In the genomic region with DNA sequence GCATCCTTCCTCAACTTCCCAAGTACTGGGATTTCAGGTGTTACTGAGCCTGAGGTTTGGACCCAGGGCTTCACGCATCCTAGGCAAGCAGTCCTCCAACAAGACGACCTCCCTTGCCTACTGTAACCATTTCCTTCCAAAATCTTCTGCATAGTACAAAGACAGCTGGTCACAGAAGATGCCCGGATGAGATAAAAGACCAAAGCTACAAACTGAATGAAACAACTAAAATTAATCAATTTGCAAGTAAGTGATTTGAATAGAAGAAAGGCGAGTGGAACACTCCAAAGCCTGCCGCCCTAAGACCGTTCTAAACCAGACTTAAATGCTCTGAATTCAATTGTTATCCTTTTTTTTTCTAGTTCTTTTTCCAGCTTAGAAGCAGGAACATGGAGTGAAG, we compare ENCODE assay signal across 11 mouse cellular contexts. TPM values are rescaled to one million over a fixed set of nuclear protein-coding genes. Genes with fewer than 3 reads are reported as not detected.
DNase-seq lines count a peak whose midpoint lies in the region; ATAC-seq lines count a peak whose summit lies in the region.
"Had no signal": no experiment of that assay in that cellular context is flagged by ENCODE, and none has a peak within 500 bp of the region (broad histone marks: within the 10 kb centered on the region; RNA-seq: fewer than 3 reads in every experiment).

No protein-coding gene starts in this region.

- H3K27ac ChIP-seq in hindbrain, embryonic 13.5 days: peak overlapping the region; percentile 62
- no peak overlapping the region for H3K27ac ChIP-seq in hindbrain, embryonic 10.5 days
- no peak overlapping the region for H3K27ac ChIP-seq in embryonic facial prominence, embryonic 10.5 days (replicated peaks)
- peak overlapping the region; percentile 81 for H3K27ac ChIP-seq in forebrain, embryonic 15.5 days (replicated peaks)
- peak overlapping the region; percentile 12; the same call in 1 of the 2 replicates for H3K27ac ChIP-seq in midbrain, embryonic 13.5 days

- H3K9ac ChIP-seq in hindbrain, embryonic 13.5 days: no peak overlapping the region
- 0 out of 2 replicates have a peak overlapping the region, but pooled peaks have one; percentile 39 for H3K9ac ChIP-seq in forebrain, embryonic 15.5 days (replicated peaks)
- no peak overlapping the region for H3K9ac ChIP-seq in midbrain, embryonic 13.5 days (replicated peaks)

- no peak for DNase-seq in hindbrain, embryonic 10.5 days (ENCODE audit: low spot score)
- DNase-seq in embryonic facial prominence, embryonic 10.5 days (ENCODE audit: low spot score): no peak
- no peak for DNase-seq in cerebellum, adult 11 months
- DNase-seq in adipocyte (ENCODE audit: low spot score): no peak
- no peak for DNase-seq in adrenal gland, postnatal 36 days
- DNase-seq: gastrocnemius, postnatal 36 days; kidney, adult 8-10 months had no signal

- H3K36me3 ChIP-seq in hindbrain, embryonic 13.5 days: no peaks in the 10 kb centered on the region
- no peaks in the 10 kb centered on the region for H3K36me3 ChIP-seq in hindbrain, embryonic 10.5 days
- no peaks in the 10 kb centered on the region for H3K36me3 ChIP-seq in embryonic facial prominence, embryonic 10.5 days (replicated peaks)
- H3K36me3 ChIP-seq in forebrain, embryonic 15.5 days: no peaks in the 10 kb centered on the region
- no peaks in the 10 kb centered on the region for H3K36me3 ChIP-seq in midbrain, embryonic 13.5 days

- H3K9me3 ChIP-seq in hindbrain, embryonic 13.5 days: no peaks in the 10 kb centered on the region
- H3K9me3 ChIP-seq in hindbrain, embryonic 10.5 days: no peaks in the 10 kb centered on the region
- no peaks in the 10 kb centered on the region for H3K9me3 ChIP-seq in embryonic facial prominence, embryonic 10.5 days
- no peaks in the 10 kb centered on the region for H3K9me3 ChIP-seq in forebrain, embryonic 15.5 days
- no peaks in the 10 kb centered on the region for H3K9me3 ChIP-seq in midbrain, embryonic 13.5 days

- peaks cover 54% of the 10 kb centered on the region for H3K4me1 ChIP-seq in hindbrain, embryonic 13.5 days (replicated peaks)
- H3K4me1 ChIP-seq in hindbrain, embryonic 10.5 days (replicated peaks): peaks cover 53% of the 10 kb centered on the region
- H3K4me1 ChIP-seq in embryonic facial prominence, embryonic 10.5 days: peaks cover 65% of the 10 kb centered on the region
- H3K4me1 ChIP-seq in forebrain, embryonic 15.5 days: peaks cover 44% of the 10 kb centered on the region
- peaks cover 50% of the 10 kb centered on the region for H3K4me1 ChIP-seq in midbrain, embryonic 13.5 days (replicated peaks)

- H3K27me3 ChIP-seq in hindbrain, embryonic 13.5 days: peaks cover 8% of the 10 kb centered on the region
- peaks cover 25% of the 10 kb centered on the region for H3K27me3 ChIP-seq in hindbrain, embryonic 10.5 days (ENCODE audit: insufficient read depth, poor library complexity, severe bottlenecking)
- H3K27me3 ChIP-seq in embryonic facial prominence, embryonic 10.5 days (replicated peaks; ENCODE audit: low read depth, poor library complexity, severe bottlenecking): peaks cover 35% of the 10 kb centered on the region
- no peaks in the 10 kb centered on the region for H3K27me3 ChIP-seq in forebrain, embryonic 15.5 days
- peaks cover 8% of the 10 kb centered on the region; the same call in 1 of the 2 replicates for H3K27me3 ChIP-seq in midbrain, embryonic 13.5 days

- 50% methylated on average over 6 of the region's 6 CpGs for WGBS in hindbrain, embryonic 13.5 days
- 60% methylated on average over 6 of the region's 6 CpGs for WGBS in hindbrain, embryonic 10.5 days
- 58% methylated on average over 6 of the region's 6 CpGs for WGBS in embryonic facial prominence, embryonic 10.5 days
- 29% methylated on average over 6 of the region's 6 CpGs for WGBS in forebrain, embryonic 15.5 days
- 41% methylated on average over 6 of the region's 6 CpGs for WGBS in midbrain, embryonic 13.5 days

- H3K4me2 ChIP-seq in hindbrain, embryonic 13.5 days: peak overlapping the region; percentile 45
- peak overlapping the region; percentile 38 for H3K4me2 ChIP-seq in forebrain, embryonic 15.5 days (replicated peaks)
- H3K4me2 ChIP-seq in midbrain, embryonic 13.5 days (replicated peaks): peak overlapping the region; percentile 44

- no peak for ATAC-seq in hindbrain, embryonic 13.5 days (ENCODE audit: low FRiP score)
- ATAC-seq in forebrain, embryonic 15.5 days (replicated peaks): no peak
- ATAC-seq in midbrain, embryonic 13.5 days: no peak
- ATAC-seq: CD4-positive, CD25-positive, alpha-beta regulatory T cell, adult 4 months had no signal

- no peak overlapping the region for H3K4me3 ChIP-seq in hindbrain, embryonic 13.5 days
- H3K4me3 ChIP-seq in hindbrain, embryonic 10.5 days: no peak overlapping the region
- peak overlapping the region; percentile 40; the same call in 1 of the 2 replicates for H3K4me3 ChIP-seq in embryonic facial prominence, embryonic 10.5 days
- H3K4me3 ChIP-seq in forebrain, embryonic 15.5 days: peak overlapping the region; percentile 16; the same call in 1 of the 2 replicates
- peak overlapping the region; percentile 7; the same call in 1 of the 2 replicates for H3K4me3 ChIP-seq in midbrain, embryonic 13.5 days (replicated peaks)

RNA-seq across cellular contexts. Expression of a gene that starts 5.6 kb away (rescaled TPM):
- 25.6 and 27.8 TPM in 2 replicates for polyA plus RNA-seq in hindbrain, embryonic 13.5 days (2015; fragmentation: Nextera tagmentation; extraction: Ambion mirVana)
- polyA plus RNA-seq in hindbrain, embryonic 10.5 days (2016; fragmentation: Nextera tagmentation; extraction: Ambion mirVana): 10.8 and 13.4 TPM in 2 replicates
- polyA plus RNA-seq in embryonic facial prominence, embryonic 10.5 days (2016; fragmentation: Nextera tagmentation; extraction: Ambion mirVana): 9.1 and 9.2 TPM in 2 replicates
- polyA plus RNA-seq in forebrain, embryonic 15.5 days (2015; fragmentation: Nextera tagmentation; extraction: Ambion mirVana): 34.7 and 35.1 TPM in 2 replicates
- 26.2 and 29.0 TPM in 2 replicates for polyA plus RNA-seq in midbrain, embryonic 13.5 days (2015; fragmentation: Nextera tagmentation; extraction: Ambion mirVana)
- total RNA-seq in adrenal gland, postnatal 36 days (2021): 1 to 10 TPM; 4.9 to 7.8 TPM

RNA-seq across cellular contexts. Expression of a gene that starts 12.5 kb away (rescaled TPM):
- polyA plus RNA-seq in hindbrain, embryonic 13.5 days (2015; fragmentation: Nextera tagmentation; extraction: Ambion mirVana): 8.4 and 10.4 TPM in 2 replicates
- polyA plus RNA-seq in hindbrain, embryonic 10.5 days (2016; fragmentation: Nextera tagmentation; extraction: Ambion mirVana): 5.4 and 6.7 TPM in 2 replicates
- polyA plus RNA-seq in embryonic facial prominence, embryonic 10.5 days (2016; fragmentation: Nextera tagmentation; extraction: Ambion mirVana): 3.8 and 4.3 TPM in 2 replicates
- polyA plus RNA-seq in forebrain, embryonic 15.5 days (2015; fragmentation: Nextera tagmentation; extraction: Ambion mirVana): 16.9 and 17.9 TPM in 2 replicates
- 7.6 and 10.4 TPM in 2 replicates for polyA plus RNA-seq in midbrain, embryonic 13.5 days (2015; fragmentation: Nextera tagmentation; extraction: Ambion mirVana)
- total RNA-seq in adrenal gland, postnatal 36 days (2021): 1 to 10 TPM; 2.9 to 3.4 TPM

RNA-seq across cellular contexts. Expression of a gene that starts 33.6 kb away (rescaled TPM):
- polyA plus RNA-seq in hindbrain, embryonic 13.5 days (2015; fragmentation: Nextera tagmentation; extraction: Ambion mirVana): 6.3 and 7.6 TPM in 2 replicates
- 27.9 and 37.9 TPM in 2 replicates for polyA plus RNA-seq in hindbrain, embryonic 10.5 days (2016; fragmentation: Nextera tagmentation; extraction: Ambion mirVana)
- polyA plus RNA-seq in embryonic facial prominence, embryonic 10.5 days (2016; fragmentation: Nextera tagmentation; extraction: Ambion mirVana): 45.2 and 46.2 TPM in 2 replicates
- polyA plus RNA-seq in forebrain, embryonic 15.5 days (2015; fragmentation: Nextera tagmentation; extraction: Ambion mirVana): 10.6 and 11.2 TPM in 2 replicates
- polyA plus RNA-seq in midbrain, embryonic 13.5 days (2015; fragmentation: Nextera tagmentation; extraction: Ambion mirVana): 11.0 and 11.6 TPM in 2 replicates
- total RNA-seq in adrenal gland, postnatal 36 days (2021): 1 to 10 TPM; 5.0 to 5.8 TPM

Comparison
In these comparisons a context has a peak if more than half of its experiments do, and no peak if none do; other contexts are left out.
1. H3K27ac ChIP-seq: peak in hindbrain, embryonic 13.5 days (single experiment), forebrain, embryonic 15.5 days (single experiment) and midbrain, embryonic 13.5 days (single experiment); none in hindbrain, embryonic 10.5 days (single experiment) and embryonic facial prominence, embryonic 10.5 days (single experiment).
2. H3K4me3 ChIP-seq: peak in embryonic facial prominence, embryonic 10.5 days (single experiment), forebrain, embryonic 15.5 days (single experiment) and midbrain, embryonic 13.5 days (single experiment); none in hindbrain, embryonic 13.5 days (single experiment) and hindbrain, embryonic 10.5 days (single experiment).
3. Peak in every context shown above with its lines, with median percentiles within 50 percentile points of each other: H3K4me2 ChIP-seq.